Mouse (Mus musculus) left cerebral cortex, postnatal 14 days (tissue): ENCODE measurements around the gene Fgf3. TPM values are rescaled to one million over a fixed set of nuclear protein-coding genes. Genes with fewer than 3 reads are reported as not detected.

Experiments
- DNase-seq, 2 experiments: peaks; one replicate each; pipeline ENCODE4 v3.0.0; 2021 to 2022; ENCODE audit warnings: low spot score in 2 of 2, mixed read lengths in 1 of 2
- intact Hi-C: fragments of 180-260 bp; cut with DNase I; formaldehyde crosslinking; loops from one replicate; pipeline ENCODE4 v1.15.1; 2025
- long read RNA-seq, 2 experiments: library from polyadenylated mRNA; stranded (forward); transcript quantifications; one replicate each; pipeline ENCODE4 v2.0.0; 2021
- total RNA-seq, 2 experiments: library from RNA; stranded (reverse); gene quantifications; 2 replicates each; pipeline ENCODE4 v1.2.3; 2021

Gene Fgf3
- total RNA-seq = under 1 TPM in 1 of 2 experiments, not detected in 1; 0.24 TPM
- long read RNA-seq, experiment 1 = 0 reads
- long read RNA-seq, experiment 2 = 0 reads

DNA sequence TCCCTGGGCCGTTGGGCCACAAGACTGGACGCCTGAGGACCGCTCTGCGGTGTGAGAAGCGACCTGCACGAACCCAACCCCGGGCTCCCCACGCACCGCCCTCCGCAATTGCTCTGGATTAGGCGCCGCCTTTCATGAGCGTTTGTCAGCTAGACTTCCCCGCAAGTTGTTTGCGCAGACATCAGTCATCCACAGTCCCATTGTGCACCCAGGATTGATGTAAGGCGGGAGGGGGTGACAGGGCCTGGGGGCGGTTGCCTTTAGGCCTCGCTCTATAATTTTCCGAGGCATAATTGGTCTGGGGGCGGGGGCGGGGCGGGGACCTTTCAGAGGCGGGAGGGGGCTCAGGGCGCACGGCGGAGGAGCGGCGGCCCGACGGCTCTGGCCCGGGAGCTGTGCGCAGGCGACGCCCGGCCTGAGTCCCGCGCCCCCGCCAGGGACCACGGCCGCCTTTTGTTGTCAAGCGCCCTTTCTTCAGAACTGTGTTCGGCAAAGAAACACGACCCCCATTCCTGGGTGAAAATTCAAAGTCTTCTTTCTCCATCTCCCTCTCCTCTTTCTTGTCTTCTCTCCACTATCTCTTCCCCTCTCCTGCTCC lies at the start of gene Fgf3:
TSS of gene Fgf3 (plus strand) at position 193 of the 598 bp plus-strand sequence.
- intact Hi-C loops = no loop called here
- DNase-seq = no peak

DNA sequence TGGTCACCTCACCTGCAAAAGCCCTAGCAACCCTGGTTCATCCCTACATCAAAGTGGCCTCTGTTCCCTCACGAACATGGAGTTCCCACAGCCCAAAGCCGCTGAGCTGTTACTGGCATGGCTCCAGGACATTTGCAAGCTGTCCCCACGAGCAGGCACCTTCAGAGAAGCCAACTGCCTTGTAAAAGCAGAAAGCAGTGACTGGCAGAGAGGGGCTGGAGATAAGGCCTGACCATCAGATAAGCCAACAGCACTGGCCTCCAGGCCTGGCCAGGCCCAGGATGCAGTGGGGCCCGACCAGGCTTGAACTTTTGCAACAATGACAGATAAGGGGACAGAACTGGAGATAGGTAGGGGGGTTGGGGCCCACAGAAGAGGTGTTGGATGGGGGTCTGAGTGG lies 49.3 kb upstream of the Fgf3 start:
- intact Hi-C loops = no loop called here
- DNase-seq = peak; percentile 14 to 16

DNA sequence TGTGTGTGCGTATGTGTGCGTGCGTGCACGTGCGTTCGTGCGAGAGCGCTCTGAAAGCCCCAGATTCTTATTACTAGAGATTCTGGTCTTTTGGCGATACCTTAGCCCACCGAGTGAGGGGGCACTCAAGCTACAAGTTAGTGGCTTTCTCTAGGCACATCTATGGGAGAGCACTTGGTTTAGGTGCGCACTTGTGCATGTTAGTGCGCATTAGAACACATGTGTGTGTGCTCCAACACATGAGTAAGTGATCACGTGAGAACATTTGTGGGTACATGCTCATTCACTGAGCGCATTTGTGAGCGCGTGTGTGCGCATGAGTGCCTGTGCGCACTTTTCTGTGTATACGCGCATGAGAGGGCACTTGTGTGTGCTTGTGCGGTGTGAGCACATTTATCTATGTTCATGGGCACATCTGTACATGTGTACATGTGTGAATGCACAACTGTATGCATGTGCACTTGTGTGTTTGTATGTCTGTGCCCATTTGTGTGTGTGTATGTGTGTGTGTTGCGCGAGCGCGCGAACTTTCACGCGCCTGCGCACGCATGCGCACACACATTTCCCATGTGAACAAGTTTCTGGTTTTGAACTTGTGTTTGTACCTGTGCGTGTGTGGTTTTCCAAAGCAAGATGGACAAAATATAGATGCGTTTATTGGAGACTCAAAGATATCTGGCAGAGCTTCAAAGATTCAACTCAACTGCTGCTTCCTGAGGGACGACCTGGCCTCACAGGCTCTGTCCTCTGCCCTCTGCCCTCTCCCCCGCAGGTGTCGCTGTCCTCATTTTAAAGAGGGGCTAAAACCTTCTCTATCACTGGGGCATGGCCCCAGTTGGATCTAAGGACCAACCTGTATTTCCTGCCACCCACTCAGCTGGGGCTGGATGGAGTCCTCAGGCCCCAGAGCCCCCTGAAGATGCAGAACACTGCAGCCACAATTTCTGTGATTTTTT lies 48.0 kb upstream of the Fgf3 start:
- DNase-seq = peak; percentile 11 to 28
- intact Hi-C loops = no loop called here

DNA sequence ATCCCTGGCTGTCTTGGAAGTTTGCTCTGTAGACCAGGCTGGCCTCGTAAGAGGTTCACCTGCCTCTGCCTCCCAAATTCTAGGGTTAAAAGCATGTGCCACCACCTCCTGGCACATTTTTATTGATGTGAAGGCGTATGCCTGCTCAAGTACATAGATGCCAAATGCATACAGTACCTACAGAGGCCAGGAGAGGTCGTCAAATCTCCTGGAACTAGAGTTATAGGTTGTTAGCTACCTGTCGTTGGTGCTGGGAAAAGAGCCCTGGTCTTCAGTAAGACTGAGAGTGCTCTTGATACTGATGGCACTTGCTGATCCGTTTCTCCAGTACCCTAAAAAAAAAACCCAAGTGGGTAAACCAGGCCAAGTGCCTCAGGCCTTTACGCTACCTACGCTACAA lies 46.5 kb upstream of the Fgf3 start:
- no peak for DNase-seq
- intact Hi-C loops = no loop called here

DNA sequence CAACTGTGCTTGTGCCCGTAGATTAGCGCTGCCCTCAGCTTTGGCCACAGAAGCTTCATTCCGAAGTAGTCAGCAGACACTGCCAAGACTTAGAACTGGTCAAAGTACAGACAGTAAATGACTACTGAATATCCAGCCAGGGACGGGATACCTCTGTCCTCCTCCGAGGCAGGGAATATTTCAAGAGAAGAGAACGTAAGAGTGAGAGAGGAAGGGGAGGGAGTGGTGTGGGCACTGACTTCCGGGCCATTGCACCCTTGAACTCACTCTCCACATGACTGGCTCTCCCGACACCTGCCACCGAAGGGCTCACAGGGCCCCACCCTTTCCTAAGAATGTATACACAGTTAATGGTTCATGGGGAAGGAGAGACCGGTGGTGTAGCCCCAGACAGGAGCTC lies 44.6 kb upstream of the Fgf3 start:
- intact Hi-C loops = no loop called here

DNA sequence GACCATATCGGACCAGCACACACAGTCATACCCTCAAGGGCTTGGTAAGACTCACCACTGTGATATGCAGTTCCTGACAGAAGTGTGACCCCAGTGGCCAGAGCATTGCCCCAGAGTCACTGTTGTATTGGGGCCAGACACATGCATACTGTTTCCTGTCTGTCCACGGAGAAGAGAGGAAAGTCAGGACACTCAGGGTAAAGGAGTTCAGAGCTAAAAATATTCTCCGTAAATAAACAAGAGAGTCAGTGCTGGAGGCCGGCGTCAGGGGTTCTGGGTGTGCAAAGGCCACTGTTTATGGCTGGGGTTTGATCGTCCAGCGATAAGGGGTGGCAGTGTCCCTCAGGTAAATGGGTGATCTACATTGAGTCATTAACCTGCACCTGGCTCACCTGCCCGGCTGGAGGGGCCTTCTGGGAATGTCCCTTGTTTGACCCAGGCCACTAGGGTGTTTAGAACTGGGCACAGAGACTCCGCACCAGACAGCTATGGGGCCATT lies 41.9 kb upstream of the Fgf3 start:
- no peak for DNase-seq
- intact Hi-C loops = no loop called here

More for the DNA sequence above, 44.6 kb upstream of the Fgf3 start:
- DNase-seq = no peak

DNA sequence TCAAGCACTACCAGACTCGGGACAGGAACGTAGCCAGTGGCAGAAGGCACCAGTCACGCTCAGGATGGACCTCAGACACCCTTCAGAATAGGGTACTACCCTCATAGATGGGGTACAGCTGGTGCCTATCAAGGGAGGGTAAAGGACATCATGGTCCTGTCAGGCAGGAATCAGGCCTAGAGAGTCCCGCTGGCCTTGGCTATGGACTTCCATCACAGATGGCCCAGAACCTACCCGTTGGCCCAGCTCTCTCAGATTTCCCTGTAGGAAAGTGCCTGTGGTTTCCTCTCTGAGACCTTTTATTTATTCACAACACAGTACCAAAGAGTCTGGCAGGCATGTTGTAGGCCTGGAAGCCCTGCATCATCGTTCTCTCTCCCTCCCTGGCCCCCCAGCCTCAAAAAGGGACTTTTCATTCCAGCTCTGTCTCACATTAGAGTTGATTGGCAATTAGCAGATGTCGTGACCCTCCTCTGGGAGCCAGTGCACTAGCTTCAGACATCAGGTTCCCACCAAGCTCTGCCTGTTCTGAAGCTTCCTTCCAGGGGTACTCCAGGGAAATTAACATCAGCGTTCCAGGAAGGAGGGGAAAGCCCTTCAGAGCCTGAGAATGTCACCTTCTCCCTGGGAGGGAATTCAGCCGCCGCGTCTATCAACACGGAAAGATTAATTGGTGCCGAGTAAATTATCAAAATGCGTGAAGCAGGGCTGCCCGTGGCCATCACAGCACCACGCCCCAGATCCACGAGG lies 40.7 kb upstream of the Fgf3 start:
- intact Hi-C loops = no loop called here
- DNase-seq = no peak

DNA sequence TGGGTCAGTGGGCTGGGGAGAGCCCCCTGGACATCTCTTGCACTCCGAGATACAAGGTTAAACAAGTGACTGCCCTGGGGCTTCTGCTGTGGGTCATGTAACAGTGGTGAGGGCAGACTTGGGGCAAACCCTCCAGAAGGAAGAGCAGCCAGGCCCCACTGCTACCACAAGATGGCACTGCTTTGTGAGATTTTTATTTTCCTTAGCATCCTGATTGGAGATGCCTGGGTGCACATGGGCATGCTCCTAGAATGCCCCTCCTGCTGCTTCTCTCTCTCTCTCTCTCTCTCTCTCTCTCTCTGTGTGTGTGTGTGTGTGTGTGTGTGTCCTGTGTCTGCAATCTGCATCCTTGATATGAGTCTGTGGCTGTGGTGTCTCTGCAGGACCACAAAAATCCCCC lies 39.4 kb upstream of the Fgf3 start:
- intact Hi-C loops = loop anchor here (1.0 kb wide), 1 partner anchor 96 kb away; no protein-coding TSS in a partner anchor
- peak; percentile 53 to 55 for DNase-seq

DNA sequence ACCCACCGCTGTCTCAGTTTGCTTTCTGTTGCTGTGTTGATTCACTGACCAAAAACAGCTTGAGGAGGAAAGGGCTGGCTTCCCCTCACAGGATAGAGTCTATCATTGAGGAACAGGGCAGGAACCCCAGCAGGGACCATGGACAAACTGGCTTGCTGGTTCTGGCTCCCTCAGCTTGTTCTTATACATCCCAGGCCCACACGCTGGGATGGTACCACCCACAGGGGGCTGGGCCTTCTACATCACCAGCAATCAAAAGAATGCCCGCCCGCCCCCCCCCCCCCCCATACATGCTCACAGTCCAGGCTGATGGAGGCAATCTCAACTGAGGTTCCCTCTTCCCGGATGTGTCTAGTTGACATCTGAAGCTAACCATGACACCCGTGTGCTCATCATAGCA lies 30.8 kb upstream of the Fgf3 start:
- intact Hi-C loops = no loop called here
- no peak for DNase-seq

DNA sequence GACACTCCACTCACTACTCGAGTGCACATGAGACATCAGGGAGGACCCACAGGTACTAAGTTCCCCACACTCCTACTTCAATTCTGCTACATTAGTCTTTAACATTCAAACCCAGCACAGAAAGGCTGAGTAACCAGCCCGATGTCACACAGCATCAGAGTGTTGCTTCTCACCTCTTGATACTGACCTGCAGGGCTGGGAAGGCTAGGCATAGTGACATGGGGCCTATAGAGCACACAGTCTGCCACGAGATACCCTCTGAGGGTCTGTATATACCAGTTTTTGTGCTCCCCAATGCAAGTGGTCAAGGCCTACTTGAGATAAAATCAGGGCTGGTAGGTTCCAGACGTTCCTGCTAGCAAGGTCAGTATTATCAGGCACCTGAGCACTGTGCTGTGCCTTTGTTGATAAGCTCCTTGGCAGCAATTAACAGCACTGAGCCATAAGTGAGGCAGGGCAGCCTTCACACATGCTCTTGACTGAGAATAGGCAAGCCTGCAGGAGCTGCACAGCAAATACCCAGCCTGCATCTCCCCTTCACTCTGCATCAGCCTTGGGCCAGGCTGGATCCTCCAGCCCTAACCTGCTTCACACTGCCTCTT lies 29.8 kb upstream of the Fgf3 start:
- no peak for DNase-seq
- intact Hi-C loops = no loop called here

DNA sequence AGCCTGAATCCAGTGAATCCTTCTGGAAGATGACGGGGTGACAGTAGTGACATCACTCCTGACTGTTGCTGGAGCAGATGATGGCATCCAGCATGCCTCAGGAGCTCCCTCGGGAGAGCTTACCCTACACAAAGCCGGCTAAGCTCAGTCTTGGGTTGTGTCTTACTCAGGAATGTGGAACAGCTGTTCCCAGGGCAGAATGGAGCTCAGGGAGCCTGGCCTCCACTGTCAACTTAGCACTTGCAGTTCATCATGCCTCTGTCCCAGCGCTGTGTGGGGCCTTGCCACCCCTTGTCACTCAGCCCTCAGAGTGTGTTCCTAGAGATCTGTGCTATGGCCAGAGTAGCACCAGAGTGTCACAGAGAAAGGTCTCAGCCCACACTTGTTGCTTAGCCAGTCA lies 26.4 kb upstream of the Fgf3 start:
- intact Hi-C loops = no loop called here
- no peak for DNase-seq

DNA sequence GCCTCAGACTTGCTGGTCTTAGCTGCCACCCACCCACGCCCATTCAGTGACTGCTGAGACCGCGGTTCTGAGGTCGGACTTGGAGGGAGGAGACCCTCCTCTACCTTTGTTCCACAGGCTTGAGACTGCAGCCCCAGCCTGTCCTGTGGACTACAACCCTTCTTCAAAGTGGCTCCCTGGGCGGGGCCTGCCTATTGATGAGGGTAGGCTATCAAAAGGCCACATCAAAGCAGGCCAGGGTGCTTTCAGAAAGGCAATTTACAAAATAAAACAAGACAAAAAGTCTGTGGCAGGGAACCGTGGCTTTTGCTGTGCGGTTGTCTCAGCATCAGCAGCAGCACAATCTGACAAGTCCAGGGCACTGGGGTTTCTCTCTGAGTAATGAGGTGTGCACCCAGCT lies 16.0 kb upstream of the Fgf3 start:
- intact Hi-C loops = no loop called here
- DNase-seq = no peak

DNA sequence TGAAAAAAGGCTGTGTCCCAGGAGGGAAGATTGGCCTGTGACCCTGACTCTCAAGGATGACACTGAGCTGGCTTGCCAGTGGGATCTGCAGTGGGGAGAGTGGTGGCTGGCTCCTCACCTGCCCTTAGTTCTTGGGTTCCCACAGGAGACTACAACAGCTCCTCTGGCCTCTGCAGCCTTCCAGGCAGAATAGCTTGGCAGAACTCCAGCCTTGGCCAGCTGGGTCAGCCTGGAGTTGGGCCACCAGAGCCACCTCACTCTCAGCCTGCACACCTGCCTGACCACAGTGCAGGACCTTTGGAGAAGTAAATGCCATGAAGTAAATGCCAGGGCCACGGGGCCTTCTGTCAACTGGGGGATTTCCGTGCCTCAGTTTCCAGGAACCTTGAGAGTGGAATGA lies 13.9 kb upstream of the Fgf3 start:
- DNase-seq = no peak
- intact Hi-C loops = no loop called here

DNA sequence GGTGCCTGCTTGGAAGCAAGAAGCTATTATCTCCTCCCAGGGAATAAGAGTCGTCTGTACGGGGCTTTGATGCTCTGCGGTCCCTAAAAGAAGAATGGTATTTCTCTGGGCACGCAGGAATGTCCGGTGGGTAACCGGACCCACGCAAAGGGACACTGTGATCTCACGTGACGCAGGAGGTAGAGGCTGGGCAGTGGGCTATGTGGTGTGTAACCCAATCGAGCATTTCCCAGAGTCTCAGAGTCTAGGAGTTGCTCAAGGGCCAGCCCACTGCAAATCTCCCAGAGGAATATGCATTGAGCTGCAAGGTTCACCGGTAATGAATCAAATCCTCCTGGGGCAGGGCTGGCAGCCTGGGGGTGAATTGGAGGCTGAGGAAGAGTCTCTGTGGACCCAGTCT lies 9.5 kb upstream of the Fgf3 start:
- no peak for DNase-seq
- intact Hi-C loops = no loop called here

DNA sequence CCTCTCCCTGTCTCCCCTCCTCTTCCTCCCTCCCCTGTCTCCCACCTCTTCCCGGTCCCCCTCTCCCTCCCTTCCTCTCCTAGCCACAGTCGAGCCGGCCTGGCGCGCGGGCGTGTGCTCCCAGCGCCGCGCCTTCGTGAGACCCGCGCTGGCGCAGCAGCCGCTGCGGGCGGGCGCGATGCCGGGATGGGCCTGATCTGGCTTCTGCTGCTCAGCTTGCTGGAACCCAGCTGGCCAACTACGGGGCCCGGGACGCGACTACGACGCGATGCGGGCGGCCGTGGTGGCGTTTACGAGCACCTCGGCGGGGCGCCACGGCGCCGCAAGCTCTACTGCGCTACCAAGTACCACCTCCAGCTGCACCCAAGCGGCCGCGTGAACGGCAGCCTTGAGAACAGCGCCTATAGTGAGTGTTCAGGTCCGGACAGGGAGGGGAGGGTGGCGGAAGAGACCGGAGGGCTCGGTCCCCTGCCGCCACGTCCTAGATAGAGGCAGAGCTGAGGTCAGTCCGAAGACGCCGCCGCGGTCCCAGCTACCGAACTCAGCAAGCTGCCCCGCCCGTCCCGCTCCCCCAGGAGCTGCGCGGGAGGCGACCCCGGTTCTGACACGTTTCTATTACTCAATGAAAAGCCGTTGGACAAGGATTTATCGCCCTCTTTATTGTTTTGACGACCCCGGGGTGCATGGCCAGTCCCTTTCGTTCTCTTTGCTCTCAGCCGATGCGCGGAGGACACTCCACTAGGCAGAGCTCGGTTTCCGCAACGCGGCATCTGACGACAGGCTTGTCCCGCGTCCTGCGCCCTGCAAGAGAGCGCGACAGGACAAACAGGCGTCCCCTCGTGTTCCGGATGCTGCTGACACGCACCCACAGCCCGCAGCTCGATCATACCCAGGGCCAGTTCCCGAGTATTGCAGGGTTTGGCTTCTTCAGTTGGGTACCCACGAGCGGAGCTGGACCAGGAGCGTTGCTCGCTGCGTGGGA lies 930 bp downstream of the Fgf3 start:
- peak; percentile 7 to 25 for DNase-seq
- intact Hi-C loops = no loop called here

DNA sequence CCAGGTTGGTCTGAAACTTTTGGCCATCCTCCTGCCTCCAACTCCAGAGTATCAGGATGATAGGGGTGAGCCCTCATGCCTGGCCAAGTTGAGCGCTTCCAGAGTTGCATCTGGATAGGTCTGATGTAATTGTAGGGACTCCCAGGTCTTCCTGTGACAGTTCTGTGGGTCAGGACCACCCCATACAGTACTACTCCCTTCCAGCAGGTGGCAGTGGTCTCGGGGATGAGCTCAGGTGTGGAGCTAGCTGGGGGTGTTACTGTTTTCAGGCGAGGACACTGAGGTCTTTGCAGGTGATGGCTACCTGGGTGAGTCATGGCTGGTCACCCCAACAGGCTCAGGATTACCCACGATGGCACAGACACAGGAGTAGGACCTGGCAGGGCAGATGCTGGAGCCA lies 8.3 kb downstream of the Fgf3 start:
- intact Hi-C loops = loop anchor here (5.0 kb wide), 1 partner anchor 51 kb away; the partner anchor contains the start of gene Fgf15
- DNase-seq = no peak

DNA sequence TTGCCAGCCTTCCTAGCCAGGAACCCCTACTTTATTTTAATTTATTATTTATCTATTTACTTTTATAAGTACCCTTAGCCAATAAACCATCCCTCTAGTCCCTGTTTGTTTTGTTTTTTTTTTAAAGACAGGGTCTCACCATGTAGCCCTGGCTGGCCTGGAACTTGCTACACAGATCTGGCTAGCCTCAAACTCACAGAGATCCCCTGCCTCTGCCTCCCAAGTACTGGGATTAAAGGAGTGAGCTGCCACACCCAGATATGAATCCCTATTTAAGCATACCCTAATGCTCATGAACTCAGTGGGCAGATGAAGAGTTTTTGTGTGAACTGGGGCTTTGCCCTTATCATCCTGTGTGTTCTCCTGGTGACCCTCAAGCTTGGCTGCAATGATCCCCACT lies 9.2 kb downstream of the Fgf3 start, which contains the start of gene Fgf4:
TSS of gene Fgf4 (plus strand) at position 301 of the 400 bp plus-strand sequence.
- intact Hi-C loops = loop anchor here (5.0 kb wide), 1 partner anchor 50 kb away; the partner anchor contains the start of gene Fgf15
- DNase-seq = no peak

DNA sequence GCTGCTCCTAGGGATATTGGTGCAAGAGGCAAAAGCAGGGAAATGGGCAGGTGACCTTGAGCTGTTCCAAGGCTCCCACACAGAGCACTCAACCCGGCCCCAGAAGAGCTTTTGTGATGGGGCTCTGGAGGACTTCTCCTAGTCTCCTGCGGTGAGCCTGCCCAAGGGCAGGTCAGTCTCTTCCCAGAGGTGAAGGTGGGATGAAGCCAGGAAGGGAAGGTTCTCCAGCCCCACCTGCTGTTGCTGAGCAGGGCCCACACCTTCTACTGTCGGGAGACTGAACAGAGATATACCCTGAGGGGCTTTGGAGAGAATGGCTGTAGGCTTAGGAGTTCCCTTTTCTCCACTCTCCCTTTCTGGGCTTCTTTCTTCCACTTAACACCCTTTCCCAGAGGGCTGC lies 13.4 kb downstream of the Fgf3 start:
- no peak for DNase-seq
- intact Hi-C loops = no loop called here
